Mouse (Mus musculus) hindbrain, postnatal 0 days (tissue): ENCODE results near the gene Nop53. TPM values are rescaled to one million over a fixed set of nuclear protein-coding genes. Genes with fewer than 3 reads are reported as not detected.
A peak's percentile ranks its signal among the peaks of the same experiment; 100 is the strongest.

Experiments
- ATAC-seq: fragments of 200-750 bp; cut with Nextera tagmentation; 2 replicates; pipeline ENCODE4 v1.8.0; 2017; ENCODE audit warnings: mild to moderate bottlenecking, moderate TSS enrichment, moderate library complexity
- DNase-seq: peaks from one replicate; pipeline ENCODE4 v3.0.0-alpha.2; 2015; ENCODE audit warnings: low spot score
- H3K27ac ChIP-seq: fragments of 300-500 bp; sonication (generic); 2 replicates; pipeline ENCODE4 v1.5.1; 2014; ENCODE audit warnings: mild to moderate bottlenecking
- H3K27me3 ChIP-seq: fragments of 300-500 bp; sonication (generic); 2 replicates; pipeline ENCODE4 v1.6.1; 2014; ENCODE audit warnings: low read length, mixed read lengths; ENCODE audit not compliant: insufficient read depth
- H3K36me3 ChIP-seq: fragments of 300-500 bp; sonication (generic); 2 replicates; pipeline ENCODE4 v1.6.1; 2014; ENCODE audit warnings: low read length, mixed read lengths; ENCODE audit not compliant: insufficient read depth
- H3K4me1 ChIP-seq: fragments of 300-500 bp; sonication (generic); 2 replicates; pipeline ENCODE4 v1.6.1; 2014; ENCODE audit warnings: antibody characterized with exemption, low read length, mixed read lengths; ENCODE audit not compliant: insufficient read depth
- H3K4me2 ChIP-seq: fragments of 300-500 bp; sonication (generic); 2 replicates; pipeline ENCODE4 v1.6.1; 2014; ENCODE audit warnings: low read depth, mild to moderate bottlenecking, low read length, moderate library complexity, mixed read lengths
- H3K4me3 ChIP-seq: fragments of 300-500 bp; sonication (generic); 2 replicates; pipeline ENCODE4 v1.5.1; 2014; ENCODE audit warnings: low read length
- H3K9ac ChIP-seq: fragments of 300-500 bp; sonication (generic); replicated peaks from 2 replicates; pipeline ENCODE4 v1.6.1; 2014; ENCODE audit warnings: mild to moderate bottlenecking, low read length, moderate library complexity, mixed read lengths
- H3K9me3 ChIP-seq: fragments of 300-500 bp; sonication (generic); 2 replicates; pipeline ENCODE4 v1.6.1; 2016; ENCODE audit warnings: low read length, mixed read lengths
- CTCF ChIP-seq: IDR thresholded peaks from 2 replicates; pipeline ENCODE4 v1.5.1; 2016; ENCODE audit warnings: antibody characterized with exemption, control low read depth, low read depth
- WGBS: fragments of 180-500 bp; shearing (Covaris S2); extraction: QIAGEN DNeasy Blood & Tissue Kit; methylation state at CpG from one replicate; pipeline ENCODE4 v1.1.7; 2014; 5-methylcytosine and 5-hydroxymethylcytosine counted together
- polyA plus RNA-seq: library from polyadenylated mRNA; unstranded; fragments of >200 nt; fragmentation: Nextera tagmentation; extraction: Ambion mirVana; gene quantifications from 2 replicates; pipeline ENCODE4 v1.2.1, GENCODE M21; 2015
- total RNA-seq: library from RNA; depleted of rRNA; stranded (reverse); fragments of >200 nt; gene quantifications from 2 replicates; pipeline ENCODE4 v1.2.3, GENCODE M21; 2014

Nop53 gene
- total and polyA plus RNA-seq, 2 experiments from 2014 or later = 76.5 to 127 TPM

DNA sequence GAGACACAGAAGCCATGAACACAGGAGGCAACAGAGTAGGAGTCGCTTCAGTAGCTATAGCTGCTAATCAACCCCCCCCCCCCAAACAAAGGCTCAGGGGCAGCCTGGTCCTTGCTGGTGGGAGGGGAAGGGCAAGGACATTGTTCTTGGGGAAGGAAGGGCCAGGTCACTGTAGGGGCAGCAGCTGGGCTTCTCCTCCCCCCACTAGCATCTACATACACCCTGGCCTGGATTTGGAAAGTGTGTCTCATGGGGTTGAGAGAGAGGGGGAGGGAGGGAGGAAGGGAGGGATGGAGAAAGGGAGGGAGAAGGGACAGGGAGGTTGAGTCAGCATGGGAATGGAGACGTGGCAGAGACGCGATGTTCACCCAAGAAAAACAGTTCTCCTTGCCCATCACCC is 14.8 kb upstream of the Nop53 start:
- ATAC-seq (no peak), DNase-seq (no peak)
- no peak overlapping the region for H3K27ac ChIP-seq
- H3K9me3 ChIP-seq = no peaks in the 10 kb centered on the region
- H3K9ac ChIP-seq = no peak overlapping the region
- no peak for TF ChIP-seq CTCF
- H3K36me3 ChIP-seq = no peaks in the 10 kb centered on the region
- no peak overlapping the region for H3K4me2 ChIP-seq
- H3K4me1 ChIP-seq = no peaks in the 10 kb centered on the region
- H3K4me3 ChIP-seq = no peak overlapping the region
- WGBS = 24% methylated on average over 4 of the region's 4 CpGs
- H3K27me3 ChIP-seq = no peaks in the 10 kb centered on the region

DNA sequence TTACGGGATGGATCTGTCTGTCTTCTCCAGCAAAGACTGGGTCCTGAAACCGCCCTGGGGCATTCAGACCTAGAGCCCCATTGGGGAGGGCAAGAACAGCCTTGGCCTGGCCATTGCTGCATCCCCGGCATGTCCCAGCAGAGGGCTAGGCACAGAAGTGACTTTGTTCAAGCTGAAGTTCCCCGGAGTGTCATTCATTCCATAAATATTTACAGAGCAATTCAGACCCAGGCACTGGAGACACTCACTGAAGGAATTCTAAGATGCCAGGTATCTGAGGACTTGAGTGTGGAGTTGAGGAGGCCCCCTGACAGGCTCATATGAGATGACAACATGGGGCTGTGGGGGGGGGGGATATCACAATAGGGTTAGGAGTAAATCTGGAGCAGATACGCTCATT is 10.3 kb upstream of the Nop53 start:
- 87% methylated on average over 5 of the region's 5 CpGs for WGBS

DNA sequence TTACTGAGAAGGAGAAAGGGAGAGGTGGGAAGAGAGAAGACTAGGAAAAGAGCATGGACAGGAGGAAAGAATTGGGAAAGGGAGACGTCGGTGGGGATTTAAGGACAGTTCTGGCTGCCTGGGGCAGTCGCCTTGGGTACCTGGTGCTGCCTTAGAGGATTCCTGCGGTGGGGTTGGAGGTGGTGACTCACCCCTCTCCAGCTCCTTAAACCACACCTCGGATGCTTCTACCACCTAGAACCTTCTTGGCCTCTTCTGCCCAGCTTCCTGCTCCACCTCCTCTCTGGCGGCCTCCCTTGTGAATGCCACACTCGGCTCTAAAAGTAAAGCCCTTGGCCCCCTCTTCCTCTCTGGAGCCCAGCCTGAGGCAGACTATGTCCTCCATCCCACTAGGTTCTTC is 9.6 kb upstream of the Nop53 start:
- 37% methylated on average over 7 of the region's 7 CpGs for WGBS
- H3K36me3 ChIP-seq = no peaks in the 10 kb centered on the region
- DNase-seq (no peak), ATAC-seq (no peak)
- no peak overlapping the region for H3K4me3 ChIP-seq
- H3K9ac ChIP-seq = no peak overlapping the region
- H3K4me1 ChIP-seq = no peaks in the 10 kb centered on the region
- H3K27ac ChIP-seq = no peak overlapping the region
- no peak for TF ChIP-seq CTCF
- no peaks in the 10 kb centered on the region for H3K9me3 ChIP-seq
- H3K27me3 ChIP-seq = no peaks in the 10 kb centered on the region
- H3K4me2 ChIP-seq = peak overlapping the region; percentile 41

More for the DNA sequence above, 10.3 kb upstream of the Nop53 start:
- Histone ChIP-seq H3K4me3 (no peak overlapping the region), H3K9ac (no peak overlapping the region), H3K36me3 (no peaks in the 10 kb centered on the region), H3K4me2 (no peak overlapping the region), H3K4me1 (no peaks in the 10 kb centered on the region), H3K9me3 (no peaks in the 10 kb centered on the region), H3K27me3 (no peaks in the 10 kb centered on the region), H3K27ac (no peak overlapping the region)
- TF ChIP-seq CTCF = no peak
- ATAC-seq (no peak), DNase-seq (no peak)

DNA sequence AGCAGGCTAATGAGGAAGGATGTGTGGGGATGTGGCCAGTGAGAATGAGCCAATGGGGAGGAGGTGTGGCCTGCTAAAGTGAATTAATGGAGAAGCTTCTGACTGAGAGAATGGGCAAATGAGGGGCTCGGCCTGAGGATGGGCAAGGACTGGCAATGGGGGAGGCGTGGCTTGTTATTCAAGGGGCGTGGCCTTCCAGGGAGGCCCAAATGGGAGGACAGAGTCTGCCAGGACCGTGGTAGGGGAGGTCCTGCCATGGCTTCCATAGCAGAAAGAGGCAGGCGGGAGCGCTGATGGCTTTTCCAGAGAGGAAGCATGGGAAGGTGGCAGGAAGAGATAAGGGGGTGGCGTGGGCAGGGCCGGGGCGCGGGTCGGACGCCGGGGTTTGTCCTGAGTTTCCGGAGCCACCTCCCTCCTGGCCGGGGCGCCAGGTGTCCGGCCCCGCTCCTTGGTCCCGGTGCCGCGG is 9.1 kb upstream of the Nop53 start:
- Histone ChIP-seq H3K27me3 (no peaks in the 10 kb centered on the region), H3K36me3 (no peaks in the 10 kb centered on the region), H3K9me3 (no peaks in the 10 kb centered on the region), H3K4me3 (0 out of 2 replicates have a peak overlapping the region, but pooled peaks have one; percentile 4), H3K4me1 (no peaks in the 10 kb centered on the region), H3K27ac (no peak overlapping the region), H3K4me2 (peak overlapping the region; percentile 41), H3K9ac (peak overlapping the region; percentile 28; the same call in 1 of the 2 replicates)
- DNase-seq (peak; percentile 13), ATAC-seq (peak; percentile 45; the same call in 1 of the 2 replicates)
- 4% methylated on average over 20 of the region's 21 CpGs for WGBS
- TF ChIP-seq CTCF = no peak

DNA sequence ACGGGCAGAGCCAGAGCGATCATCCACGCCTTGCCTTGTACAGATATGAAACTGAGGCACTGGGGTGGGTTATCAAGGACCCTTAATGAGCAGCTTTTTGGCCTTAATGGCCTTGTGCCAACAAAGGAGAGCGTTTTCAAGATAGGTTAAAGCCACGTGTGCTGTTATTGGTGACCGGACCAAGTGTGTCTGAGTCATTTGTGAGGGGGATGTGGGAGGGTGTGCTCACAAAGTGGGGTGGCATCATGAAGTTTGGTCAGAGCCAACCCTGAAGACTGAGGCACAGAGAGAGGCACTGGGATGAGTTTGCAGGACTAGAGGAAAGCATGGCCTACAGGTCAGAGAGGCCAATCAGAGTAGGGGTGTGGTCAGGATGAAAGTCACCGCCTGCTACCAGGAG is 8.6 kb upstream of the Nop53 start:
- 95% methylated on average over 7 of the region's 7 CpGs for WGBS
- DNase-seq = no peak
- no peak overlapping the region for H3K27ac ChIP-seq
- no peak overlapping the region for H3K9ac ChIP-seq
- H3K4me2 ChIP-seq = no peak overlapping the region
- no peak overlapping the region for H3K4me3 ChIP-seq
- no peak for TF ChIP-seq CTCF
- H3K9me3 ChIP-seq = no peaks in the 10 kb centered on the region
- H3K27me3 ChIP-seq = no peaks in the 10 kb centered on the region
- H3K4me1 ChIP-seq = no peaks in the 10 kb centered on the region
- no peaks in the 10 kb centered on the region for H3K36me3 ChIP-seq
- ATAC-seq = peak; percentile 11; the same call in 1 of the 2 replicates

DNA sequence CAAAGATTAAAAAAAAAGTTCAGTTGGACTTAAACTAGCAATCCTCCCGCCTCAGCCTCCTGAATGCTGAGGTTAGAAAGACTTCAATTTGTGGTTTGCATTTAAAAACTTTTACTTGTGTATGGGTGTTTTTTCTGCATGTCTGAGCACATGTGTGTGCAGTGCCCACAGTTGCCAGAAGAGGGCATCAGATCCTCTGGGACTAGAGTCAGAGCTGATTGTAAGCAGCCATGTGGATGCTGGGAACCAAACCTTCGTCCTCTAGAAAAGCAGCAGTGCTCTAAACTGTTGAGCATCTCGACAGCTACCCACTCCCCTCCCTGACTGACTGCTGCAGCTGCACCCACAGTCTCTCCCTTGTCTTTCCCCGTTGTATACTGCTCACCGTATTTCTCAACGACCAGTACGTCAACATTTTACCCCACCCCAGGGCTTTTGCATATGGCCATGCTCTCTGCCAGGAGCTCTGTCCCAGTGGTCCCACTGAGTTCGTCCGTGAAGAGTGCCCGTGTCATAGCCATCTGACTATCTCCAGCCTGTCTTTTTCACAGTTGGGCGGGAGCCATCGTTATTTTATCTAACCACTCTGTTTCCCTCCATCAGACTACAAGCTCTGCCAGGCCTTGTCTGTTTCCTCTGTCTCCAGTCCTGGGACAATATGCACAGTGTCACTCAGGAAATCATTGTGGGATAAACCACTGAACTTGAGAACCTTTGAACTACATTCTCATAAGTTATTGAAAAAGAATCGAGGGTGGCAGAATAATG is 7.6 kb upstream of the Nop53 start:
- WGBS = 89% methylated on average over 13 of the region's 13 CpGs
- Histone ChIP-seq H3K9ac (no peak overlapping the region), H3K4me2 (no peak overlapping the region), H3K27me3 (no peaks in the 10 kb centered on the region), H3K4me3 (no peak overlapping the region), H3K27ac (no peak overlapping the region), H3K4me1 (no peaks in the 10 kb centered on the region), H3K9me3 (no peaks in the 10 kb centered on the region), H3K36me3 (no peaks in the 10 kb centered on the region)
- TF ChIP-seq CTCF = peak; percentile 47; the same call in 1 of the 2 replicates
- DNase-seq (no peak), ATAC-seq (no peak)

DNA sequence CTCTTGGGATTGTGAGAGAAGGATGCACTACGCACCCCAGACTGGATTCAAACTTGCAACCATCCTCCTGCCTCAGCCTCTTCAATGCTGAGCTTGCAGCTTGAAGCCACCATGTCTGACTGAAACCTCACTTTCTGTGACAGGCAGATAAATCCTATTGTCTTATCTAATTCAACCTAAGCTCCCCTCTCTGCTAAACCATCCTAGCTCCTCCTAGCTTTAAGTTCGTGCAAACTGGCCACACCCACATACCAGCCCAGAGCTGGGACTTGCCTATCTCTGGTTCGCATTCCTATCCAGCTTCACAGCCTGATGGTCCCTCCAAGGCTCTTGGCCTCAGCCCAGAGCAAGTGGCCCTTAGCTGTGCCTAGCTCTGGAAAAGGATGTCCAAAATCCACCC is 6.5 kb upstream of the Nop53 start:
- H3K4me2 ChIP-seq = no peak overlapping the region
- H3K9ac ChIP-seq = no peak overlapping the region
- no peak for ATAC-seq
- no peaks in the 10 kb centered on the region for H3K9me3 ChIP-seq
- DNase-seq = no peak
- H3K36me3 ChIP-seq = no peaks in the 10 kb centered on the region
- H3K27ac ChIP-seq = no peak overlapping the region
- H3K27me3 ChIP-seq = no peaks in the 10 kb centered on the region
- TF ChIP-seq CTCF = no peak
- H3K4me1 ChIP-seq = no peaks in the 10 kb centered on the region
- H3K4me3 ChIP-seq = no peak overlapping the region
- 83% methylated on average over 3 of the region's 3 CpGs for WGBS
